Mouse (Mus musculus): ENCODE results near the gene Clec12b.
"Not testable (repeated sequence)": the region's sequence is repeated elsewhere in the genome, so short reads cannot be mapped to it uniquely, and the experiment has no call there.

Gene Clec12b

GRCm38 (mm10) chr6:129369374-129370132 lies 16.1 kb downstream of the Clec12b start:
- no peak for DNase-seq (ENCODE audit: low read depth, low spot score)

- DNase-seq (ENCODE audit: low read depth, low spot score), result peak; percentile 67
These were observed 19.7 kb downstream of the Clec12b start for GRCm38 (mm10) chr6:129365959-129366359.

- peak; percentile 91 for DNase-seq (ENCODE audit: low read depth, low spot score)
These were observed 21.7 kb downstream of the Clec12b start for GRCm38 (mm10) chr6:129363942-129364341.

GRCm38 (mm10) chr6:129359515-129359914 lies 26.2 kb downstream of the Clec12b start:
- DNase-seq (ENCODE audit: low read depth, low spot score), result no peak

- DNase-seq (ENCODE audit: low read depth, low spot score), result no peak
These were observed 29.2 kb downstream of the Clec12b start for GRCm38 (mm10) chr6:129356430-129356829.

- DNase-seq (ENCODE audit: low read depth, low spot score), result no peak
These were observed 29.9 kb downstream of the Clec12b start for GRCm38 (mm10) chr6:129355774-129356173.

- DNase-seq (ENCODE audit: low read depth, low spot score), result no peak
These were observed 34.6 kb downstream of the Clec12b start for GRCm38 (mm10) chr6:129351091-129351490.

GRCm38 (mm10) chr6:129349524-129350352 lies 35.9 kb downstream of the Clec12b start:
- DNase-seq (ENCODE audit: low read depth, low spot score), result peak; percentile 80

- DNase-seq (ENCODE audit: low read depth, low spot score), result no peak
These were observed 41.3 kb downstream of the Clec12b start for GRCm38 (mm10) chr6:129344408-129344807.

GRCm38 (mm10) chr6:129342391-129342790 lies 43.3 kb downstream of the Clec12b start, which contains the start of gene Clec12a:
TSS of gene Clec12a (plus strand) at chr6:129342691.
- DNase-seq (ENCODE audit: low read depth, low spot score), result not testable (repeated sequence)

GRCm38 (mm10) chr6:129337751-129338150 lies 47.9 kb downstream of the Clec12b start:
- DNase-seq (ENCODE audit: low read depth, low spot score), result no peak

- DNase-seq (ENCODE audit: low read depth, low spot score), result peak; percentile 77
These were observed 52.0 kb downstream of the Clec12b start for GRCm38 (mm10) chr6:129333674-129334078.

GRCm38 (mm10) chr6:129331610-129332009 lies 54.1 kb downstream of the Clec12b start, which contains the start of gene 4922502D21Rik:
TSS of gene 4922502D21Rik (minus strand) at chr6:129331796.
- DNase-seq (ENCODE audit: low read depth, low spot score), result no peak

GRCm38 (mm10) chr6:129326568-129327150 lies 59.0 kb downstream of the Clec12b start:
- no peak for DNase-seq (ENCODE audit: low read depth, low spot score)

GRCm38 (mm10) chr6:129326016-129326415 lies 59.7 kb downstream of the Clec12b start:
- no peak for DNase-seq (ENCODE audit: low read depth, low spot score)
